Mouse (Mus musculus) erythroid progenitor cell, adult 5-6 weeks (primary cell): ENCODE data around the gene Vtcn1. TPM values are rescaled to one million over a fixed set of nuclear protein-coding genes. Genes with fewer than 3 reads are reported as not detected.

Experiments
- ATAC-seq: replicated peaks from 2 replicates; pipeline ENCODE4 v1.8.0; 2016; ENCODE audit warnings: moderate number of reproducible peaks, mild to moderate bottlenecking, moderate TSS enrichment, inconsistent platforms; ENCODE audit not compliant: poor library complexity, low FRiP score, severe bottlenecking
- total RNA-seq, 2 experiments: library from RNA; stranded (forward) in 1 of 2; stranded (reverse) in 1 of 2; fragments of 150-400 nt in 1 of 2; fragments of 186-747, 209-891 nt in 1 of 2; gene quantifications; 2 replicates each; pipeline versions ENCODE4 v1.2.3 to v1.2.4; 2015 to 2017; ENCODE audit warnings: low replicate concordance in 2 of 2

The Vtcn1 gene
- total RNA-seq, 2 experiments from 2014 or later = not detected

GRCm38 (mm10) chr3:100911498-100912213 is 86.4 kb downstream of the Vtcn1 start:
- no peak for ATAC-seq

- ATAC-seq = no peak
These were observed 91.6 kb downstream of the Vtcn1 start for GRCm38 (mm10) chr3:100916844-100917243.

GRCm38 (mm10) chr3:100920611-100921140 is 95.4 kb downstream of the Vtcn1 start:
- ATAC-seq = no peak

DNA sequence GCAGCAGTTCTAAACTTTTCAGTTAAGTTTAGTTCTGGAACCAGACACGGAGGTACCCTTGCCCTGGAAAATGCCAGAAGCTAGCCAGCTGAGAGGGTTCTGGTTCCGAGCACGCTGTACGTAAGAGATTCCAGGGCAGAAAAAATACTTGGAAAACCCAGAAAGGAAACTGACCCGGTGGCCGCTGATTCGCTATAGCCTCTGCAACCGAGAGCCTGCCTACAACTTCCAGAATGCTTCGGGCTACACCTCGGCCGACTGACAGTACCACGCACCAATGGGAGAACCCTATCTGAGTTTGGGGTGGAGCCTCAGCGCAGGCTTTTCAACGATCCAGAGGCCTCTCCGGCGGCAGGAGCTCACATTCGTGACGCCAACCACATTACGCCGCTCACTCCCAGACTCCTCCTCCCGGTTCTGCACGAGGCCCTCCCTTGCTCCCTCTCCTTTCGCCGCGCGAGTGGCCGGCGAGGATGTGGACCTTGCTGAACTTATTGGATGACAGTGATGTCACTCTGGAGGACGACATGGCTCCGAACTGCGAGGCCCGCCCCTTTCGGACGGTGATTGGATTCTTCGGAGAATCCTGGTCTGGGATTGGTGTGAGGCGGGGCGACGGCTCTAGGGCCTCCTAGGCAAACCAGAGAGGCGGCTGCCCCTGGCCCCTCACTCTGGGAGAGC is 96.7 kb downstream of the Vtcn1 start, which contains the start of gene Trim45:
Trim45 (plus strand) TSS at position 378 of the 681 bp plus-strand sequence.
- ATAC-seq = peak; percentile 97

GRCm38 (mm10) chr3:100922506-100923375 is 97.5 kb downstream of the Vtcn1 start:
- no peak for ATAC-seq

- no peak for ATAC-seq
These were observed 98.9 kb downstream of the Vtcn1 start for GRCm38 (mm10) chr3:100924065-100924732.

GRCm38 (mm10) chr3:100925176-100925575 is 99.9 kb downstream of the Vtcn1 start:
- no peak for ATAC-seq

DNA sequence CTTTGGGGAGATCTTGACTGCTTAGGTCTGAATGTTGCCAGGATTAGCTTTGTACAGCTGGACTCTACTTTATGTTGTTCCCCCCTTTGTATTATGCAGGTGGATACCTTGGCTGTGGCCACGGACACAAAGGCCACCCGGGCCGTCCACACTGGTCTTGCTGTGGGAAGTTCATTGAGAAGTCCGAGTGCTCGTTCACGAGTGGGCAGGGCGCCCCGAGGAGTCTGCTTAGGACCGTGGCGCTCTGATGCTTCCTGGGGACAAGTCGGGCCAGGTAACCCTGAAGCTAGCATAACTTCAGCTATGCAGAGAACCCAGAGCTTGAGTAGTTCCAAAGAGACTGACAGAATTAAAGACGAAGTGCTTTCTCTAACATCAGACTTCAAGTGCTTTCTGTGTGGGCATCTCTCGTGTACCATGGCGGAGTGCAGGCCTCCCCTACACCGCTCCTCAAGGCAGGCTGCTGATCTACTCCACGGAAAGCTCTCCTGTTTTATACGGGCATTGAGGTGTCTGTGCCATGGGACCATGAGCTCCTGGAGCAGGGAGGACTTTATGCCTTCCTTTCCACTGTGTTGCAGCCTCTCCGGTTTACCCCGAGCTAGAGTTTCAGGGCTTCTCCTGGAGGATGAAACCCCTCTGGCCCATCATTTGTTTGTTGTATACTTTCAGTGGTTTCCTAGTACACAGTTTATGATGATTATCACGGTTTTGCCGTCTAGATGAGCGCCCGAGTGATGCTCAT is 106.2 kb downstream of the Vtcn1 start:
- ATAC-seq = no peak

DNA sequence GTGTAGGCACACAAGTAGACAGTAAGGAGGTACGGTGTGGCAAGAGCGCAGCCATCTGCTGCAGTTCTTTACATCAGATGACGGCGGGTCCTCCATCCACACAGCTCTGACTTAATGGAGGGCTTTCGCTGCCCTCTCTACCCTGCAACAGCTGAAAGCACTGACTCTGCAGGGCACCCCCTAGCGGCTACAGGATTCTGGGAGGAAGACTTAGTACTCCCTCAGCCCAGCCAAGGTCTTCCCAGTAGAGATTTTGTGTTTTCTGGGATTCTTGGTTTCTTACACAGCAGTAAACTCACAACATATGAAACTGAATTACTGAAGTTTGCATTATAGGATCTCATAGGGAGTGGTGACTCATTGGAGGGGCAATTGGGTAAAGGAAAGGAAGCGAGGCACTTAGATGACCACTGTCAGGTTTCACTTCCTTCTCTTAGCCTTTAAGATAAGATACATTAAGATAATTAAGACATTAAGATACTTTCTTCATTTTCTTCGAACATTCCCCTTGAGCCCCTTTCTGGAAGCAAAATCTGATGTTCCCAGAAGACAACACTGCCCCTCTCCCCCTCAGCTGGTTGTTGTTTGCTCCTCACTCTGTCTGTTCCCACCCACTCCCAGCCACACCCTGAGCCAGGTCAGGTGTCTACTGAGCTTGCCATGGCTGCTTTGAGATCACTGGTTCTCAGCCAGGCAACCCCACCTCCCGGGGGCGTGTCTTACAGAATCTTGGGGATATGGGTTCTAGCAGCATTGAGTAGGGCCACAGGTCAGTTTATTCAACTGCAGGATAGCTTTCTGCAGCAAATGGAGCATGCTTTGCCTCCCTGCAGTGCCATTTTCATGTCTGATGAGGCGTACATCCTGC is 107.1 kb downstream of the Vtcn1 start:
- no peak for ATAC-seq

GRCm38 (mm10) chr3:100935521-100935920 is 110.3 kb downstream of the Vtcn1 start:
- no peak for ATAC-seq

DNA sequence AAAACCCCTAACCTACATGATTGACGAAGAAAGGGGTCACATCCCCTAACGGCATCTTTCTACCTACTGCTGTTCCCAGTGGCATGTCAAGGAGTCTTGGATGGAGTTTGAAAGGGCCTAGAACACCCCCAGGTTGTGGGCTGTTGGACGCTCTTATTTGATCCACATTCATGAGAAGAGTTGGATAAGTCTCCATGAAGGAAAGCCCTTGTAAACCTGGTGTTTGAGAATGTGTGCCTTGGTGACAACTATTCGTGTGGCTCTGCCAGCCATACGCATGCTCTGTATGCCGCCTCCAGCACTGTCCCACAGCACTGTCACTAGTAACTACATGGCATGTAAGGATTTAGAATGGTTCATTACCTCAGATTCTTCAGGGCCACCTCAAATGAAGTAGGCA is 110.9 kb downstream of the Vtcn1 start:
- no peak for ATAC-seq

GRCm38 (mm10) chr3:100938211-100938610 is 113.0 kb downstream of the Vtcn1 start:
- ATAC-seq = no peak

GRCm38 (mm10) chr3:100940496-100941037 is 115.3 kb downstream of the Vtcn1 start:
- no peak for ATAC-seq

Other genes with a start within 250 kb of the Vtcn1 start
- 14.8 and 62.5 TPM in 2 replicates for gene Man1a2, start 140.0 kb upstream of the Vtcn1 start, total RNA-seq (2015; ENCODE audit: low replicate concordance)
- 49.2 and 52.1 TPM in 2 replicates for gene Man1a2, start 140.0 kb upstream of the Vtcn1 start, total RNA-seq (2017; ENCODE audit: low replicate concordance)
- gene Trim45, start 96.7 kb downstream of the Vtcn1 start, total RNA-seq (2015; ENCODE audit: low replicate concordance) = 0.36 TPM in 1 of 2 replicates, not detected in the other
- 2.8 and 3.6 TPM in 2 replicates for gene Trim45, start 96.7 kb downstream of the Vtcn1 start, total RNA-seq (2017; ENCODE audit: low replicate concordance)
- 24.3 and 31.7 TPM in 2 replicates for gene Ttf2, start 144.2 kb downstream of the Vtcn1 start, total RNA-seq (2015; ENCODE audit: low replicate concordance)
- gene Ttf2, start 144.2 kb downstream of the Vtcn1 start, total RNA-seq (2017; ENCODE audit: low replicate concordance) = 51.3 and 51.6 TPM in 2 replicates
- gene Cd101, start 204.1 kb downstream of the Vtcn1 start, total RNA-seq (2015; ENCODE audit: low replicate concordance) = 1.7 TPM in 1 of 2 replicates, not detected in the other
- gene Cd101, start 204.1 kb downstream of the Vtcn1 start, total RNA-seq (2017; ENCODE audit: low replicate concordance) = 0.64 and 0.83 TPM in 2 replicates